Mouse (Mus musculus): ENCODE data around the gene 4933424G06Rik.

- TF ChIP-seq CTCF (IDR thresholded peaks at IDR 0.05), result no peak
- TF ChIP-seq EP300 (IDR thresholded peaks at IDR 0.05), result no peak
Observed at GRCm38 (mm10) chr1:36739231-36739630, 29.3 kb downstream of the 4933424G06Rik start.

All from lung, postnatal 0 days (tissue).